Mouse (Mus musculus): Measurements from ENCODE around the gene Mab21l2.

GRCm38 (mm10) chr3:86567312-86567711, 18.9 kb upstream of the Mab21l2 start:
- TF ChIP-seq POLR2A (IDR thresholded peaks at IDR 0.05; ENCODE audit: low read depth, low read length) (no peak), USF1 (IDR thresholded peaks at IDR 0.05; ENCODE audit: low read depth, low read length) (no peak), E2F4 (IDR thresholded peaks at IDR 0.05; ENCODE audit: insufficient replicate concordance, low read depth, low read length) (no peak), EP300 (IDR thresholded peaks at IDR 0.05; ENCODE audit: low read length) (no peak), ZNF384 (IDR thresholded peaks at IDR 0.05; ENCODE audit: low read depth, low read length) (no peak), CTCF (conservative IDR thresholded peaks at IDR 0.05 in 1 of 2, IDR thresholded peaks at IDR 0.05 in 1 of 2; ENCODE audit: low read depth in 2 of 2, low read length in 2 of 2) (no peak), TBP (conservative IDR thresholded peaks at IDR 0.05; ENCODE audit: low read depth, low read length) (no peak), MYC (IDR thresholded peaks at IDR 0.05; ENCODE audit: low read depth, low read length) (no peak), ZMIZ1 (IDR thresholded peaks at IDR 0.05; ENCODE audit: low read depth, low read length) (no peak), RCOR1 (conservative IDR thresholded peaks at IDR 0.05; ENCODE audit: low read depth, low read length) (no peak), MAFK (IDR thresholded peaks at IDR 0.05; ENCODE audit: insufficient replicate concordance, low read length) (no peak), MAX (IDR thresholded peaks at IDR 0.05; ENCODE audit: low read length) (no peak), ZKSCAN1 (IDR thresholded peaks at IDR 0.05; ENCODE audit: borderline replicate concordance, low read depth, low read length) (no peak), TCF12 (IDR thresholded peaks at IDR 0.05; ENCODE audit: low read depth, low read length) (no peak)
